Mouse (Mus musculus): Measurements from ENCODE around the gene Timeless.
"Not testable (repeated sequence)": the region's sequence is repeated elsewhere in the genome, so short reads cannot be mapped to it uniquely, and the experiment has no call there.

Gene Timeless

DNA sequence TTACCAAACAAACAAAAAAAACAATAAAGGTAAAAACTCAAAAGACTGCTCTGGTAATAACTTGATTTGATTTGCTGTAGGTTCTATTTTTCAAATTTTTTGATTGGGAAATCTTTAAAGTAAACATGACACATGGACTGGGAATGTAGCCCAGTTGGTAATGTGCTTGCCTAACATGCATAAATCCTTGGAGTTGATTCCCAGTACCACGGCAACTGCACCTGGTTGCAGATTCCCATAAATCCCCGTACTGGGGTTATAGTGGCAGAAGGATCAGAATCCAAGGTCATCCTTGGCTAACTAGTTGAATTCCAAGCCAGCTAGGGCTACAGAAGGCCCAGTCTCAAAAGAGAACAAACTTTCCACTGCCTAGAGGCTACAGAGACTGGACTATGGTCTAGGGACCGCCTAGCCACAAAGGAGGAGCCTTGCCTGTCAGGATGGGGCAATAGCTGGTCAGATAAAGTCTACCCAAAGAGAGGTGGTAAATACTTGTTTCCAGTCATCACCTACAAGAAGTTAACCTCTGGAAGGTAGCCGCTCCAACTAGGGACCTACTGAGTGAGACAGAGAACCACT is 21.9 kb downstream of the Timeless start, which contains the start of gene Apon:
Gene Apon, plus strand, starts transcription at position 420 of the 579 bp plus-strand sequence.
- in situ Hi-C loops (cut with MboI; ENCODE audit: low sequenced_read_pairs), result no loop called here

DNA sequence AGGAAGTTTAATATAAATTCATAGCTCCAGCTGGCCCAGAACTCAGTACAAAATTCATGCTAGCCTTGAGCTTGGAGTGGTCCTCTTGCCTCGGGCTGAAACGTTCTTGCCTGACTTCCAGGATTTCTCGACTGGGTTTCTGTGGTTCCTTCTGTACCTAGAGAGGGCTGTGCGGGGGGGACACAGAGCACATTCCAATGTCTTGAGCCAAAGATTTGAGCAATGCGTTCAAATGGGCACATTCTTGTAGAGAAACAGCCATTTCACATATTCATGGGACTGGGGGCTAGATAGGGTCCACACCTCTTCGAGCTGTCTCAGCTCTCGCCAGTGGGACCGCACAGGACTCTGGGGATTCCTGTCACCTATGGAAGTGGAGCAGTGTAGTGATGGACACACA is 24.1 kb downstream of the Timeless start:
- in situ Hi-C loops (cut with MboI; ENCODE audit: low sequenced_read_pairs), result no loop called here

DNA sequence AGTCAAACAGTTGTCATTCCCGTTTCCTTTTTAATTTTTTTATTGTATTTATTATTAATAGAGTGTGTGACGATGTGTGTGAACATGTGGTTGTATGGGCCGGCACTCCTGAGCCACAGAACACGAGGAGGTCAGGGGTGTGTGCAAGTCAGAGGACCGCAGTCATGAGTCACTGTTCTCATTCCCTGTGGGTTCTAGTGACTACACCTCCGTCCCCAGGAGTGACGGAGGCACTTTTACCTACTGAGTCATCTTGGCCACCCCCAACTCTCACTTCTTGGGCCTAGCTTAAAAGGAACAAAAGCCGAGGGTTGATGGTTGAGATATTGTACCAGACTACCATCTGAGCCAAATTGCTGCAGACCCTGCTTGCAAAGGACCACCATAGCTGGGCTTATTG is 24.5 kb downstream of the Timeless start:
- in situ Hi-C loops (cut with MboI; ENCODE audit: low sequenced_read_pairs), result no loop called here

- in situ Hi-C loops (cut with MboI; ENCODE audit: low sequenced_read_pairs), result no loop called here
Observed at GRCm38 (mm10) chr10:128258953-128259352, 27.1 kb downstream of the Timeless start.

DNA sequence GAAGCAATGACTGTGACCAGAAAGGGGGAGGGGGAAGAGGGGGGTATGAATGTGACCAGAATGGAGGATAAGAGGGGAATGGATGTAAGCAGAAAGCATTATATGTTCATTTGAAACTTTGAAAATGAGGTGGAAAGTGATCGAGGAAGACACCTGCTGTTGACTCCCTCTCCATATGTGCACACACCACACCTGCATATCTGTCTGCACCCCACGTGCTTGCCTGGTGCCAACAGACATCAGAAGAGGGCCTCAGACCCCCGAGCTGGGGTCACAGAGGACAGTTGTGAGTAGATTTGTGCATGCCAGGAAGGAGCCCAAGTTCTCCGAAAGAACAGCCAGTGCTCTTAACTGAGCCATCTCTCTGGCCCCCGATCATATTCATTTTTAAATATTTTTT is 28.1 kb downstream of the Timeless start:
- in situ Hi-C loops (cut with MboI; ENCODE audit: low sequenced_read_pairs), result no loop called here

DNA sequence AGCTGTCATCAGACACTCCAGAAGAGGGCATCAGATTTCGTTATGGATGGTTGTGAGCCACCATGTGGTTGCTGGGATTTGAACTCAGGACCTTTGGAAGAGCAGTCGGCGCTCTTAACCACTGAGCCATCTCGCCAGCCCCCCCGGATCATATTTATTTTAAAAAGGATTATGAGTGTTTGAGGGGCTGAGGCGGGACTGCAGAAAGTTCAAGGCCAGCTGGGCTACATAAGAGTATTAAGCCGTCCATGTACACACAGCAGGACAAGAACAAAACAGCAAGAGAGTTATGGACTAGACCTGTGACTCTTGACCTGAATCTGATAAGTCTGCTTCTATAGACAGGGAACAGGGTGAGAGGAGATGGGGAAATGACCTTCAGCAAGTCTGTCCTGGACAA is 28.5 kb downstream of the Timeless start:
- in situ Hi-C loops (cut with MboI; ENCODE audit: low sequenced_read_pairs), result not testable (repeated sequence)

DNA sequence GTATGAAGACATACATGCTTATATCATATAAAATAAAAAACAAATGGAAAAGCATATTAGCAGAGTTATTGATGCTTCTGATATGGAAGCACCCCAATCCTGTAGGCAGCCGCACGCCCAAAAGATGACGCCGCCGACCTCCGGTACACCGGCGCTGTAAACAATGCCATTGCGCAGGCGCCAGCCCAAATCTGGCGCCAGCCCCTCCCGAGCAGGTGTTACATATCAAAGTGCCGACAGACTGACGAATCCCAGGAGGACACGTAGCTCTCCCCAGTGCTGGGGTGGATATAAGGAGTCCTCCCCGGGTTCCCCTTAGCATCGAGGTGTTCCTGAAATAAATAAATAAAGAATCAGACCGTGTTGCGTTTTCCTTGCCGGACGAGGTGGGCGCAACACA is 30.4 kb downstream of the Timeless start:
- in situ Hi-C loops (cut with MboI; ENCODE audit: low sequenced_read_pairs), result no loop called here

DNA sequence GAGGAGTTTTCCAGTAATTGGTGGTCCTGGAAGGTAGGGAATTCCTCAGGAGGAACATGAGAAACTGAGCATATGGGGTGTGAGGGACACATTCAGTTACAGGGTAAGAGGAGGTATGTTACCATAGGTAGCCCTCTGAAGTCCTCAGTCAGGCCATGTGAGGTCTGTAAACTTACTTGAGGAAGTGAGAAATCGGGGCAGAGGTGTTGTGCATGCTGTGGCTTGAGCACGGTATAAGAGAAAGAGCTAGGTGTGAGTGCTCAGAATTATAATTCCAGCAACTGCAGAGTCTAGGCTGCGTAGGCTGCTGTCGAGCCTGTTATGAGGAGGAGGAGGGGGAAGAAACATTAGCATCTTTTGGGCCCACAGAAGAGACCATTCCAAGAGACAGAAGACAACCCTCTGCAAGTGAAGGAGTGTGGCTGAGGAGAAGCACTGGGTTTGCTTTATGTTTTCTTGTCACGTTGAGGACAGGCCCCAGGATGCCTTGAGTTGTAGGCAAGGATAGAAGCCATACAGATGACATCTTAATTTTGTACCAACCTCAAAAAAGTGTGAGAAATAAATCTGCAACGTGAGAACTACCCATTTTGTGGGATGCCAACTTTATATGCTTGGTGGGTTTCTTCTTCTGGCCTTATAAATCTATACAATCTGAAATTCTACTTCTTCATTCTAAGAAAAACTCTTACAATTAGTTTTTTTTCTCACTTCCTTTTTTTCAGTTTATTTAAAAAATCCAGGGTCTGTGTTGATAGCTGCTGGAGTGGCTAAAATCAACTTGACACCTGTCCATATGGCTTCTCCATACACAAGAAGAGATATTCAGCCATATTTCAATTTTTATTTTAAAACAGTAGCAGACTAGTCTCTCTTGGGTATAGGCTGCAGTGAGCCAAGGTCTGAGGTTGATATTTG is 31.8 kb downstream of the Timeless start:
- in situ Hi-C loops (cut with MboI; ENCODE audit: low sequenced_read_pairs), result no loop called here

DNA sequence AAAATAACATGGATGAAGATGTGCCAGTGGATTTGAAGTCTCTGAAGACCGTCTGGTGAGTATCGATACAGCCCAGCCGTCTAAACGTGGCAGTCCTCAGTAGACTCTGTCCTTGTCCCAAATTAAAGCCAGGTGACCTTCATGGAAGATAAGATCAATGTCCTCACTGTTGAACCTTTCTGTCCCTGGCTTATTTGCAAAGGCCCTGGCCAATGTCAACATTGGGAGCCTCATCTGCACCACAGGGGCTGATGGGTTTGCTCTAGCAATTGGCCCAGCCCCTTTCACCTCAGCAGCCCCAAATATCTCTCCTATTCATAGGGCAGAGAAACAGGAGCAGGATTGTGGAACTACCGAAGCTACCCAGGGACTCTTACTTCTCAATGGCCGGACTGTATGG is 36.5 kb downstream of the Timeless start, which contains the start of gene Apof:
Gene Apof, plus strand, starts transcription at position 301 of the 400 bp plus-strand sequence.
- in situ Hi-C loops (cut with MboI; ENCODE audit: low sequenced_read_pairs), result no loop called here

GRCm38 (mm10) chr10:128269206-128269910 is 37.5 kb downstream of the Timeless start:
- in situ Hi-C loops (cut with MboI; ENCODE audit: low sequenced_read_pairs), result no loop called here

DNA sequence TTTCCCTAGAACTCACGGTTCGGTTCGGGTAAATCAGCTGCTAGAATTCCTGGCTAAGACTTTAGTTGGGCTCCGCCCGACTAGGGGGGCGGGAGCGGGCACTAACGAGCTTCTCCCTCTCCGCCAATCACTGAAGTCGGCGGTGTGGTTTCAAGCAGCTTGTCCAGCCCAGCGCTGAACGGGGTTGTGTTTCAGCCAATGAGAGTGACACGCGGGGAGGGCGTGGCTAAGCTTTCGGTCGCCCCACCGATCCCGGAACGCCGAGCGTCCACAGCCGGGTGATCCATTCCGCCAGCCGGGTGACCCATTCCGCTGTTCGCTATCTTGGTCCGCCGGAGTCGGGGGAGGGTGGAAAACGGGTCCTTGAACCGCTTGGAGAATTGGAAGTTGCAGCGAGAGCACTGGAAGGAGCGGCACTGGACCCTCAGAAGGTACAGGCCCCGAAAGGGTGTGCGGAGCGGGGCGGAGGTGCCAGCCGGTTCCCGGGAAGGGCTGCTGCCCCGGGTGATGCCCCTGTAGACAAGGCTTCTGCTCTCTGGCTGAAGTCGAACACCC is 38.5 kb downstream of the Timeless start, which contains the start of gene Stat2:
Gene Stat2, plus strand, starts transcription at position 273 of the 555 bp plus-strand sequence.
- in situ Hi-C loops (cut with MboI; ENCODE audit: low sequenced_read_pairs), result no loop called here

DNA sequence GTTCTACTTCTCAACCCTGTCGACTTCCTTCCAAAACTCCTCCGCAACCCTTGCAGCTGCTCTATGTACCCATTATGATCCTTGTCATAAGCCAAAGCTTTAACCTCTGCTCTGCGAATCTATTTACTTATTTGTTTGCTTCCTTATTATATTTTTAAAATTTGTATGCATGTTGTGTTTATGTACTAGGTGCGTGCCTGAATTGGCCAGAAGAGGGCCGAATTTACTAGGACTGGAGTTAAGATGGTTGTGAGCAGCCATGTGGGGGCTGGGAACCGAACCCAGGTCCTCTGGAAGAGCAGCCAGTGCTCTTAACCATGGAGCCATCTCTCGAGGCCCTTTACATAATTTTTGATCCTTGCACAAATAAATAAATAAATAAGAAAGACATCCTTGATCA is 39.0 kb downstream of the Timeless start:
- in situ Hi-C loops (cut with MboI; ENCODE audit: low sequenced_read_pairs), result no loop called here

GRCm38 (mm10) chr10:128271883-128272282 is 40.0 kb downstream of the Timeless start:
- in situ Hi-C loops (cut with MboI; ENCODE audit: low sequenced_read_pairs), result no loop called here

DNA sequence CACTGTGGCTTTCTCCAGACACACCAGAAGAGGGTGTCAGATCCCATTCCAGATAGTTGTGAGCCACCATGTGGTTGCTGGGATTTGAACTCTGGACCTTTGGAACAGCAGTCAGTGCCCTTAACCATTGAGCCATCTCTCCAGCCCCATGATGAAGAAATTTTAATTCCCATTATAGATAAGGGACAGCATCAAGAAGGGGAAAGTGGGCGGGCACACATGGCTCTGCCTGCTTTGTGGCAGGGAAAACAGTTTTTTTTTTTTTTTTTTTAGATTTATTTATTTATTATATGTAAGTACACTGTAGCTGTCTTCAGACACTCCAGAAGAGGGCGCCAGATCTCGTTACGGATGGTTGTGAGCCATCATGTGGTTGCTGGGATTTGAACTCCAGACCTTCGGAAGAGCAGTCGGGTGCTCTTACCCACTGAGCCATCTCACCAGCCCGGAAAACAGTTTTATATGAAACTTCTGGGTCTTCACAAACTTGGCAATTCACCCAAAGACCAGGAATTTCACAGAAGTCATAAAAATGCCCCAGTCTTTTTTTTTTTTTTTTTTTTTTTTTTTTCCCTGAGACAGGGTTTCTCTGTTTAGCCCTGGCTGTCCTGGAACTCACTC is 41.1 kb downstream of the Timeless start:
- in situ Hi-C loops (cut with MboI; ENCODE audit: low sequenced_read_pairs), result not testable (repeated sequence)

DNA sequence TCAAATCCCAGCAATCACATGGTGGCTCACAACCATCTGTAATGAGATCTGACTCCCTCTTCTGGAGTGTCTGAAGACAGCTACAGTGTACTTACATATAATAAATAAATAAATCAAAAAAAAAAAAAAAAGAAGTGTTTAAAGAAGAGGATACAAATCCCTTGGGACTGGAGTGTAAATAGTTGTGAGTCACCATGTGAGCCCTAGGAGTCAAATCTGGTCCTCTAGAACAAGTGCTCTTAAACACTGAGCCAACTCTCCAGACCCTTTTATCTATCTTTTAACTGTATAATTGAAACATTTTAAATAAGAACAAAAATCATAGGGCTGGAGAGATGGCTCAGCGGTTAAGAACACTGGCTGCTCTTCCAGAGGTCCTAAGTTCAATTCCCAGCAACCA is 43.5 kb downstream of the Timeless start:
- in situ Hi-C loops (cut with MboI; ENCODE audit: low sequenced_read_pairs), result not testable (repeated sequence)

GRCm38 (mm10) chr10:128278158-128278557 is 46.3 kb downstream of the Timeless start:
- in situ Hi-C loops (cut with MboI; ENCODE audit: low sequenced_read_pairs), result no loop called here

DNA sequence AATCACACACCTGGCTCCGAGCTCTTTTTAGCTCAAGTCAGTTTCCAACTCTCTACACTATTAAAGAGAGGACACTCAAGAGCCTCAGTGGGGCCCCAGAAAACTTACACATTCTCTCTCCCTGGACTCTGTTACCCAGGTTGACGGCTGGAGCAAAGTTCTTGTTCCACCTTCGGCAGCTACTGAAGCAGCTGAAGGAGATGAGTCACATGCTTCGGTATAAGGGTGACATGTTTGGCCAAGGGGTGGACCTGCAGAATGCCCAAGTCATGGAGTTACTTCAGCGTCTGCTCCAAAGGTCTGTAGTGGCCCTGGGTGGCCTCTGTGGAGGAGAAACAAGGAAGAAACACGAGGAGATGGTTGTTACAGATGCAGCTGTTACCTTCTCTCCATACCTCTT is 49.1 kb downstream of the Timeless start:
- in situ Hi-C loops (cut with MboI; ENCODE audit: low sequenced_read_pairs), result no loop called here

DNA sequence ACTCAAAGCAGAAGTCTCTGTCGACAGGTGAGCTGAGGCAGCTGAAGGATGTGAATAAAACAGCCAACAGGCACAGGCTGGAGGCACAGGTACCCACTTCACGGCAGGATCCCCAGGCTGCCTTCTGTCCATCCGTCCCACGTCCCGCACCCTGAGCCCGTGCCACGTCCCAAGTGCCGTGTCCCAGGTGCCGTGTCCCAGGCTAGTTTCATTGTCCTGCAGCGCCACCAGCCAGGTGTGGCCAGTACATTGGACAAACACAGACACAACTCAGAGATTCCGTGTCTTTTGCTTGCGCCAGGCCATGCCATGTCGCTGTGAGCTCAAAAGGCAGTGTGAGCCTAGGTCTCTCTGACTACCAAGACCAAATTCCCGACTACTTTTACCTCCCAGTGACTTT is 49.8 kb downstream of the Timeless start:
- in situ Hi-C loops (cut with MboI; ENCODE audit: low sequenced_read_pairs), result no loop called here

- in situ Hi-C loops (cut with MboI; ENCODE audit: low sequenced_read_pairs), result no loop called here
Observed at GRCm38 (mm10) chr10:128282886-128283450, 51.1 kb downstream of the Timeless start.
